Mouse (Mus musculus) erythroblast, embryonic 14.5 days (primary cell): Measurements from ENCODE around the gene Brd2. TPM values are rescaled to one million over a fixed set of nuclear protein-coding genes. Genes with fewer than 3 reads are reported as not detected.
A peak's percentile ranks its signal among the peaks of the same experiment; 100 is the strongest.

Source experiments
- H3K27me3 ChIP-seq: 2 replicates; pipeline ENCODE4 v1.6.1; 2012; ENCODE audit warnings: inconsistent platforms; ENCODE audit not compliant: control insufficient read depth
- H3K36me3 ChIP-seq: 2 replicates; pipeline ENCODE4 v1.6.1; 2012; ENCODE audit warnings: mild to moderate bottlenecking, inconsistent platforms; ENCODE audit not compliant: control insufficient read depth
- H3K4me1 ChIP-seq: 2 replicates; pipeline ENCODE4 v1.6.1; 2012; ENCODE audit warnings: inconsistent platforms; ENCODE audit not compliant: control insufficient read depth
- H3K4me3 ChIP-seq: replicated peaks from 2 replicates; pipeline ENCODE3; 2012; ENCODE audit warnings: moderate library complexity, mild to moderate bottlenecking, inconsistent platforms
- H3K9me3 ChIP-seq: 2 replicates; pipeline ENCODE4 v1.6.1; 2012; ENCODE audit warnings: low read length, inconsistent platforms, mixed read lengths; ENCODE audit not compliant: control insufficient read depth
- GATA1 ChIP-seq: IDR thresholded peaks from 2 replicates; pipeline ENCODE4 v1.6.1; 2012; ENCODE audit warnings: low read length, inconsistent platforms, mixed read lengths
- TAL1 ChIP-seq: IDR thresholded peaks from 3 replicates; pipeline ENCODE4 v1.6.1; 2012; ENCODE audit warnings: low read length, inconsistent platforms, mixed read lengths
- polyA plus RNA-seq: library from polyadenylated mRNA; stranded (reverse); fragments of >175 nt; gene quantifications from 2 replicates; pipeline ENCODE4 v1.2.3, GENCODE M21; 2012

Brd2 gene
- polyA plus RNA-seq, 1 experiment, result 28.3 TPM

DNA sequence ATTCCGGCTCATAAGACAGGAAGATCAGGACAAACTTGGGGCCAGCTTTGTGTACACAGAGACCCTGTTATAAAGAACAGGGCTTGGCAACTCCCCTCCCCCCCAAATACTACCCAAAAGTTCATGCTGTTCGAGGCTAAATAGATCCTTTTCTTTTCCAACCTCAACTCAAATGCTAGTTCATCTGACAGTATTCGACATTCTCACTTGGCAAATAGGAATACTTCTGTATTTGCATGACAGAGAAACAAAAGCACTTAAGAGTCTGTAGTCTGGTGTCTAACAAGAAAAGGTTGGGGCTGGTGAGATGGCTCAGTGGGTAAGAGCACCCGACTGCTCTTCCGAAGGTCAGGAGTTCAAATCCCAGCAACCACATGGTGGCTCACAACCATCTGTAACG lies 14.0 kb downstream of the Brd2 start:
- Histone ChIP-seq H3K4me3 (no peak overlapping the region), H3K27me3 (no peaks in the 10 kb centered on the region; the same call in 1 of the 2 replicates), H3K9me3 (no peaks in the 10 kb centered on the region), H3K36me3 (peaks cover 51% of the 10 kb centered on the region), H3K4me1 (peaks cover 2% of the 10 kb centered on the region)
- no peak for TF ChIP-seq TAL1
- no peak for TF ChIP-seq GATA1

DNA sequence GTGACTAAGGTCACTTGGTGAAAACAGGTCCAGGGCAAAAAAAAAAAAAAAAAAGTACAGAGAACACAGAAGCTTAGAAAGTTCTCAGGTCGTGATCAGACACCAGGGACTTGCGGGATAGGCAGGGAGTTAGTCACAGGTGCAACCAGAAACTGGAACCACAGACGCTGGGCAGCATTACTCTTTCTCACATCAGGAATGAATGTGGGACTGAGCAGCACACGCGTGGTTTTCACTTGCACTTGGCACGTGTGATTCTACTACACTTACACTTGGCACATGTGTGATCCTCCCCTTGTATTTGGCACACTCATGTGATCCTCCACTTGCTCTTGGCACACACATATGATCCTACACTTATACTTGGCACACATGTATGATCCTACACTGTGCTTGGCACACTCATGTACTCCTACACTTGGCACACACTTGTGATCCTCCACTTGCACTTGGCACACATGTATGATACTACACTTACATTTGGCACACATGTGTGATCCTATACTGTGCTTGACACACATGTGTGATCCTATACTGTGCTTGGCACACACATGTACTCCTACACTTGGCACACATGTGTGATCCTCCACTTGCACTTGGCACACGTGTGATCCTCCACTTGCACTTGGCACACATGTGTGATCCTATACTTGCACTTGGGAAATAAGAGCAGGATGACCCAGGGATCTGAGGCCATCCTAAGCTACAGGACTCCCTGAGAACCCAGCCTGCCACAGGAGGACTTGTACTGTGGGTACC lies 15.1 kb downstream of the Brd2 start:
- Histone ChIP-seq H3K27me3 (no peaks in the 10 kb centered on the region; the same call in 1 of the 2 replicates), H3K4me3 (no peak overlapping the region), H3K9me3 (no peaks in the 10 kb centered on the region), H3K36me3 (peaks cover 39% of the 10 kb centered on the region), H3K4me1 (peaks cover 1% of the 10 kb centered on the region)
- no peak for TF ChIP-seq GATA1
- no peak for TF ChIP-seq TAL1

DNA sequence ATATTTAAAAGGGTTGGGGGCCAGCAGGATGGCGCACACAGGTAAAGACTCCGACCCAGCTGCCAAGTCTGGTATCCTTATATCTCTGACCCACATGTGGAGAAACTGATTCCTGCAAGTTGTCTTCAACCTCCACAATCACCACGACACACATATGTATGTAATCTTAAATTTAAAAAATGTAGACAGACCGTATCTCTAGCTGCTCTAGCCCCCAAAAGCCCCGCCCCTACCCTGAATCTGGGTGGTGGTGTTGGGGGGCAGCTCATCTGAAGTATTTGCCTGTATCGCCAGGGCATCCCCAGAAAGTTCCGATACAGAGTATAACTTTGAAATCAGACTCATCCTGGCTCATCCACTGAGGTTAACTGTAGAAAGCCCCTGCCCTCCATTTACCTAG lies 15.9 kb downstream of the Brd2 start:
- Histone ChIP-seq H3K4me3 (no peak overlapping the region), H3K4me1 (peaks cover 3% of the 10 kb centered on the region), H3K27me3 (no peaks in the 10 kb centered on the region; the same call in 1 of the 2 replicates), H3K9me3 (no peaks in the 10 kb centered on the region), H3K36me3 (peaks cover 32% of the 10 kb centered on the region)
- no peak for TF ChIP-seq GATA1
- TF ChIP-seq TAL1, result no peak

DNA sequence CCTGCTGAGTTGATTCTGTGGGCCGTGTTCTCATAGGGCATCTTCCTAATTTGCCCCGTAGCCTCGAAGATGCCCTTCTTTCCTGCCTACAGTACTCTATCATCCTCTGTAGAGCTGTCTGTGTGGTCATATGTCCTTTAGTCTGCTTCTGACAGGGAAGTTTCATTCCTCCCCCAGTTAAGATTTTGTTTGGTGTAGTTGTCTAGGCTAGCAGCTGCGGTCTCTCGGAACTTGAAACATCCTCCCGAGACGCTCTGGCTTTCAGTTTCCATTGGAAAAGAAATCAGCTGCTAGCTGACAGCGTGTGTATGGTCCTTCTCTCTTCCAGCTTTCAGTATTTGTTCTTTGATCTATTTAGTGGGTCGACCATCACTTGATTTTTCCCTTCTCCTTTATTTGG lies 17.6 kb downstream of the Brd2 start:
- no peaks in the 10 kb centered on the region for H3K9me3 ChIP-seq
- no peaks in the 10 kb centered on the region; the same call in 1 of the 2 replicates for H3K27me3 ChIP-seq
- peaks cover 4% of the 10 kb centered on the region for H3K4me1 ChIP-seq
- peaks cover 14% of the 10 kb centered on the region for H3K36me3 ChIP-seq
- no peak overlapping the region for H3K4me3 ChIP-seq
- TF ChIP-seq TAL1 (no peak), GATA1 (no peak)

DNA sequence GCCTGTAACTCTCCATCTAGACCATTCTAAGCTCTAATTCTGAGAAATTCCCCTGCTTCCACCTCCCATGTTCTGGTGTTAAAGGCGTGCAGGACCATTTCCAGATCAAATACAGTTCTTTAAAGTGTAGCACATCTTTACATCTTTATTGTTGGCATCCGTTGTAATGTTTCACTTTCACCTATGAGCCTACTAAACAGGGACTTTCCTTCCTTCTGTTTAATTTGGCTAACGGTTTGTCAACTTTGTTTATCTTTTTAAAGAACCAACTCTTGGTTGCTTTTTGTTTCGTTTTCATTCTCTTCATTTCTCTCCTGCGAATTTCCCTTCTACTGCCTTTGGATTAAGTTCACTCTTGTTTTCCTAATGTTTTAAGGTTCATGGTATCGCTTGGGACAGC lies 19.6 kb downstream of the Brd2 start:
- Histone ChIP-seq H3K27me3 (no peaks in the 10 kb centered on the region; the same call in 1 of the 2 replicates), H3K4me3 (no peak overlapping the region), H3K4me1 (peaks cover 11% of the 10 kb centered on the region), H3K9me3 (no peaks in the 10 kb centered on the region), H3K36me3 (peaks cover 5% of the 10 kb centered on the region)
- TF ChIP-seq TAL1 (no peak), GATA1 (no peak)

DNA sequence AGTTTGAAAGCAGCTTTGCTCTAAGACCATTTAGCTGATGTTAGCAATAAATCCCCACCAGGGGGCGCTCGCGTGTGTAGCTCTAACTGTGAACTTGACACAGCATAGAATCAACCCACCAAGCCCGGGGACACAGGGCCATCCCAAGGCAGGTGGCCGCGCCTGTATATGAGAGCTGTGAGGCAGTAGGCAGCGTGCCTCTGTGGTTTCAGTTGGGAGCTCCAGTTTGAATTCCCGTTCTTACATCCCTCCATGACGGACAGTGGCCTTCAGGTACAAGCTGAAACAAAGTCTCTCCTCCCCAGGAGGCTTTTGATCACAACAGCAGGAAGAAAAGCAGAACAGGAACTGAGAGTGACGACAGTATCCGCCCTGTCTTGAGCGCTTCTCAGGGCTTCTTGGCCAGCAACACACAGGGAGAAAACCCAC lies 20.8 kb downstream of the Brd2 start:
- H3K27me3 ChIP-seq, result no peaks in the 10 kb centered on the region; the same call in 1 of the 2 replicates
- H3K36me3 ChIP-seq, result no peaks in the 10 kb centered on the region
- H3K4me1 ChIP-seq, result peaks cover 11% of the 10 kb centered on the region
- H3K4me3 ChIP-seq, result peak overlapping the region; percentile 29
- TF ChIP-seq TAL1, result no peak
- no peak for TF ChIP-seq GATA1
- H3K9me3 ChIP-seq, result no peaks in the 10 kb centered on the region

DNA sequence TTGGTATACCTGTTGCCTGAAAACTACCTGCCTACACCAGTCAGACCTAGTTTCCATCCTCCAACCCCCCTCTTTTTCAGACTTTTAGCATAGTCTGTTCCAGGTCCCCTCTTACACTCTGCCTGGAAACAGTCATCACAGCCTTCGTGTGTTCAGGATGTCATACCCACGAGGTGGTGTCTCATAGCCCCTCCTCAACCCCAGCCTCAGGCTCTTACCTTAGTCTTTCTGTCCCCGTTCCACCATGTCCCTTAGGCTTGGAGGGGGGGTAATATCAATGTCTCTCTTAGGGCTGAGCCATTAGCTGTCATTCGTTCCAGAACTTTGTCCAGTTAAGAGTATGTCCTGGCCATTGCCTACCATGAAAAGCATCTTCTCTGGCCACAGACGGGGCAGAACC lies 21.2 kb downstream of the Brd2 start:
- Histone ChIP-seq H3K4me3 (no peak overlapping the region), H3K4me1 (peaks cover 11% of the 10 kb centered on the region), H3K36me3 (no peaks in the 10 kb centered on the region), H3K9me3 (no peaks in the 10 kb centered on the region), H3K27me3 (peaks cover under 1% of the 10 kb centered on the region; the same call in 1 of the 2 replicates)
- TF ChIP-seq TAL1, result no peak
- no peak for TF ChIP-seq GATA1

DNA sequence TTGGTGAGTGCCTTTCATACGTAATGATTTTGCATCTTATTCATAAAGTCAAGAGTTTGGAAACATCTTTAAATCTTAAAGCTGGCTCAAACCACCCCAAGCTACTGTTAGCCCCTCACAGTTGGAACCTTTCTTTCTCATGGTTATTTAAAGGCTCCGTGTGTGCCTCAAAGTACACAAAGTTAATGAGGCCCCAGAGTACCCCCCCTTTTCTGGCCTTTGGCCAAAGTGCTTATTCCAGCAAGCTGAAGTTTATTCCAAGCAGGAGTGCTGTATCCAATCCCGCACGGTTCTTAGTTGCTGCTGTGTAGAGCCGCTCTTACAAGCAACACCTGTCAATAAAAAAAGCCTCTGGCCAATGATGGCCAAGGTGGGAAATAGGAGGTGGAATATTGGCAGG lies 22.9 kb downstream of the Brd2 start:
- H3K27me3 ChIP-seq, result peaks cover 8% of the 10 kb centered on the region
- H3K9me3 ChIP-seq, result no peaks in the 10 kb centered on the region
- no peak for TF ChIP-seq GATA1
- no peak for TF ChIP-seq TAL1
- peaks cover 11% of the 10 kb centered on the region for H3K4me1 ChIP-seq
- H3K36me3 ChIP-seq, result no peaks in the 10 kb centered on the region
- no peak overlapping the region for H3K4me3 ChIP-seq

DNA sequence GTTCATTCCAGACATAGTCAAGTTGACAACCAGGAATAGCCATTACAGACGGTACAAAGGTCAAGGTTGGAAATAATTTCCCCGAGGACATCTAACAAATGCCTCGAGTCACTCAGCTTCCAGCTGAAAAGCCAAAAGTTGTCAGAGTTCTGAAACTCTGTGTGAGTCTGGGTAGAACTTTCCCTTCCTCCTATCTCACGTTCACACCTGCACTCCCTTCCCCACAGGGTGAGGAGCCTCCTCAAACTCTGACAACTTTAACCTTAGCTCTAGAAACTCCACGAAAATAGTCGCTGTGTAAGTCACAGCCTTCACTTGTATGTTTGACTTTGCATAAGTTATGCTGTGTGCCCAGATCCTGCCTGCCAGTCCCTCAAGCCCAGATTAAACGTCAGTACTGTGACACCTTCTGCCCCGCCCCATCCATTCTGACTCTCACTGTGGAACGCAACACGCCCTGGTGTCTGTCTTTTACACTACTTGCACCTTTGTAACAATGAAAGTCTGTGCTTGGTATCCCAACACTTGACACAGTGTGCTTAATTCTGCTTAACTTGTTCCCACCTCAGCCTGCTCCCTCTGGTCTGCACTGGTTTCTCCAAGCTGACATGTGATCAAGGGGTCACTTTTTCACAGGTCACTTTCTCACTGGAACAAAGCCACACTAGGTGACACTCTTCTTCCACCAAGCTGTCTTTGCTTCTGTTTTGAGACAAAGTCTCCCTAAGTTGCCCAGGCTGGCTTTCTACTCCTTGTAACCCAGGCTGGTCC lies 23.5 kb downstream of the Brd2 start:
- Histone ChIP-seq H3K36me3 (no peaks in the 10 kb centered on the region), H3K4me1 (peaks cover 17% of the 10 kb centered on the region), H3K27me3 (peaks cover 14% of the 10 kb centered on the region), H3K4me3 (no peak overlapping the region), H3K9me3 (no peaks in the 10 kb centered on the region)
- TF ChIP-seq GATA1, result no peak
- TF ChIP-seq TAL1, result no peak
